Mouse (Mus musculus): Measurements from ENCODE around the gene Mxi1. TPM values are rescaled to one million over a fixed set of nuclear protein-coding genes. Genes with fewer than 3 reads are reported as not detected.

The Mxi1 gene
- total RNA-seq (2021): 10 to 100 TPM; 66.9 to 77.8 TPM
- long read RNA-seq, full-length matches to known transcripts: 97 of 113 reads
- long read RNA-seq, partial matches to known transcripts: 3 of 113 reads
- long read RNA-seq, other reads (novel, unspliced or antisense): 13 of 113 reads

DNA sequence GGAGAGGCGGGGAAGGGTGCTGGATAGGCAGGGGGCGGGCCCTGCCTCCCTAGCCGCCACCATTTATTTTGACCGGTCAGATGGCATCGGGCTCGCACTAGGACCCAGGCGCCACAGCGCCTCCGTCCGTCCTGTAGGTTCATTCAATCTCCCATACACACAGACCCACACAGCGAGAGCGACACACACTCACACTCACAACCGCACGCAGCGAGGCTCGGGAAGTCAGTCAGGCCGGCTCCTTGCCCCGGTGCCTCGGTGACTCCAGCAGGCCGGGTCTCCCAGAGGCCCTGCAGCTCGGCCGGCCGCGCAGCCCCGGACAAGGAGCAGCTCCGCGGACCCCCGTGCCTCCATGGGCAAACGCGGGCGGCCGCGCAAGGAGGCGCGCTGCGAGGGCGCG lies at the start of gene Mxi1:
Gene Mxi1 (plus strand): TSS at position 171 of the 400 bp plus-strand sequence.
- peak; percentile 70 to 89 for DNase-seq (ENCODE audit: low spot score in 2 of 2)

DNA sequence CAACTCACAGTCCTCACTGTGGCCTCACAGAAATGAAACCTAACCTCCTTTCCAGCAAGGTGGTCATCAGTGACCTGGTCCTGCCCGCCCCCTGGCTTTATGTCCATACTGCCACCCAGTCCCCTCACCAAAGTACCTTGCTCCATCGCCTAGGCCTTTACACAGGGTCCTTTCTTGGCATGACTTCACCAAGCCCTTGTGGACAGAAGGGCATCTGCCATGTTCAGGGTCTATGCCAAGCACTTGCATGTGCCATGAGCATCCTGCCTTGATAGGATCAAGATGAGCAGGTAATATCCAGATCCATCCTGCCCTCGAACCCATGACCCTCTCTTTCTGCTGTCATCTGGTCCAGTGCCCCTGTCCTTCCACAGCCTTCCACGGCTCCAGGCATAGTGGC lies 49.5 kb upstream of the Mxi1 start:
- DNase-seq (ENCODE audit: low spot score in 2 of 2): no peak

DNA sequence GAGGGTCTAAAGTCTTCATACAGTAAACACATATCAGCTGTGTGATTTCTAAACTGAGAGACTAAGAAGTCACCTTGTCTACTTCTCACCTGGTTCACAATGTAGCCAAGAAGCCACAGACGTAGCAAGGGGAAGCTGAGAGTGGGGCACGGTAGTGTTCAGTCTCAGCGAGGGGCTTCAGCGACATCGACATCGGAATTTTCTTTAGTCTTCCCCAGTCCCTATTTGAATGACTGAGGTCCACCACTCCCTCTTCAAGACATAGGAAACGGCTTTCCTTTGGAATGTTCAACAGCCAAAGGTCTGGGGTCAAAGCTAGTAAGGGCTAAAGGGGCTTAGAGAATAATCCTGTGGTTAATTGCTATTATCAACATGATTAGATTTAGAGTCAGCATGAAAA lies 48.3 kb upstream of the Mxi1 start:
- no peak for DNase-seq (ENCODE audit: low spot score in 2 of 2)

DNA sequence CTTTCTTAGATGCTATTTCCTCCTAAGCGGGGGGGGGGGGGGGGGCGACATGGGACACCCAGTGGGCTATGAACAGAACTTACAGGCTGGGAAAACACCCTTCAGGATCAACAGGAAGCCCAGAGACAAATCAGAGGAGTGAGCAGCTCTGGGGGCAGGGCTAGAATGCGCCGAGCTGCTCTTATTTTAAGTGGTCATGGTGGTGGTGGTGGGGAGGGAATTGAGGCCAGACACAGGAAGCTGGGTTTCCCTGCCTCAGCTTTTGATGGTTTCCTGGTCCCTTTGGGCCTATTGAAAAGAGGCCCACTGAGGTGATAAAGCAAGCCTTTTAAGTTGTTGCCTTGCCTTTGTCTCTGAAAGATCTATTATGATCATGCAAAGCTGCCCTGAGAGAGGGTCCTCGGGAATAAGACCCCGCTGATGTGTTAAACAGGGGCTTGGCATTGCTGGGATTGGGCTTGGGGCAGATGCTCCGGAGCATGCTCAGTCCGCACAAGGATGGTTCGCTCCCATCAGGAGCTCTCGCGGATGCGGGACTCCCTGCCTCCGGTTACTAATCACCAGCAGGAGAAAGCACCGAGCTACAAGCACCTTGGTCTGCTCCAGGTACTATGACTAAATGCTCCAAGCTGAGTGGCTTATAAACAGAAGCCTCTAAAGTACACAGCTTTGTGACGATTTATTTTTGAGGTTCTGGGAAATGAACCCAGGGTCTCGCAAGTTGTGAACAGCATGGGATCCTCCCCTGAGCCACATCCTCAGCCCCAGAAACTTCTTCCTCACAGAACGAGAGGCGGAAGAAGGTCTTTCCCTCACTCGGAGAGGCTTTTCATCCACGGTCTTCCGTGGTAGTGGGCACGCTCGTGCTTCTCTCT lies 46.2 kb upstream of the Mxi1 start:
- no peak for DNase-seq (ENCODE audit: low spot score in 2 of 2)

DNA sequence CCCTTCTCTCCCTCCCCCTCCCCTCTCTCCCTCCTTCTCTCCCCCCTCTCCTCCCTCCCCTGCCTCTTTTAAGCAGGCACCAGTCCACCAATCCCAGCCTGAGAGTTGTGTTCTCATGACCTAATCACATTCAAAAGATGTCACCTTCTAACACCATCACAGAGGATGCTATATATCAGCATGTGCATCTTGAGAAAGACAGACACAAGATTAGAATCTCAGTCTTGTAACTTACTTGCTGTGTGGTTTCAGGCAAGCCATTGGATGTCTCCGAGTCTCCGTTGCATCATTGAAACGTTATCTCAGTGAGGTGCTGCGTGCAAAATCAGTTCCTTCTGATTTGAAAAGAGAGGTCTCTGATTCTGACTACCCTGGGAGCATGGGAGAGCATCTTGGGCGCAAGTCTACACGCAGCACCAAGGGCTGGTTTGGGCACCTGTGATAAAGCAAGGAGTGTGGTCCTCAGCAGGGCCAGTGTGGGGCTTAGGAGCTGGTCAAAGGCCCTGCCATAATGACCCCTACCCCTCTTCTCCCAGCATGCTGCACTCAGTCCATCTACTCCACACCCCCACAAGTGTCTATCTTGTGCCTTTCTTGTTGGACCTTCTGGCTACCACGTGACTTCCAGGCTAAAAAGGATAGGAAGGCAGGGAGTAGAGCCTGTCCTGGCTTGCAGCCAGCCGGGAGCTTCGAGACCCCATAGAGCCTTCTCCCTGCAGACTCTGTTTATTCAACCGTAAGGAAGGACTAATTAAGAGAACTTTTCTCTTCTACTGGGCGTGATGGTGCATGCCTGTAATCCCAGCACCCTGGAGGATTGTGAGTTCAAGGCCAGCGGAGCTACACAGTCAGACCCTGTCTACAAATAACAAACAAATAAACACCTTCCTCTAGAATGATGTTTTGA lies 45.2 kb upstream of the Mxi1 start:
- DNase-seq (ENCODE audit: low spot score in 2 of 2): no peak

DNA sequence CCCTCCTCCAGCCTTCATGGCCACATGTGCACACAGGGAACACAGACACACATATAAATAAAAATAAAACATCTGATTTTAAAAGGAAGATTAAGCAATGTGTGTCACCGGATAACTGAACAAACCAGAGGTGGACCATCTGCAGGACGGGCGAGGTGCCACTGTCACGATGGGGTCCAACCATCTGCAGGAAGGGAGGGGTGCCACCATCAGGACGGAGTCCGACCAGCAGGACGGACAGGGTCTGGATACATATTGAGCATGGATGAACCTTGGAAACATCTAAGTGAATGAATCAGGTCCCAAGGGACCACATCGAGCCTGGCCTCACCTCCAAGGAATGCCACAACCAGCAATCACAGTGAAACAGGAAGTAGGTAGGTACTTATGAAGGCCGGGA lies 43.0 kb upstream of the Mxi1 start:
- no peak for DNase-seq (ENCODE audit: low spot score in 2 of 2)

DNA sequence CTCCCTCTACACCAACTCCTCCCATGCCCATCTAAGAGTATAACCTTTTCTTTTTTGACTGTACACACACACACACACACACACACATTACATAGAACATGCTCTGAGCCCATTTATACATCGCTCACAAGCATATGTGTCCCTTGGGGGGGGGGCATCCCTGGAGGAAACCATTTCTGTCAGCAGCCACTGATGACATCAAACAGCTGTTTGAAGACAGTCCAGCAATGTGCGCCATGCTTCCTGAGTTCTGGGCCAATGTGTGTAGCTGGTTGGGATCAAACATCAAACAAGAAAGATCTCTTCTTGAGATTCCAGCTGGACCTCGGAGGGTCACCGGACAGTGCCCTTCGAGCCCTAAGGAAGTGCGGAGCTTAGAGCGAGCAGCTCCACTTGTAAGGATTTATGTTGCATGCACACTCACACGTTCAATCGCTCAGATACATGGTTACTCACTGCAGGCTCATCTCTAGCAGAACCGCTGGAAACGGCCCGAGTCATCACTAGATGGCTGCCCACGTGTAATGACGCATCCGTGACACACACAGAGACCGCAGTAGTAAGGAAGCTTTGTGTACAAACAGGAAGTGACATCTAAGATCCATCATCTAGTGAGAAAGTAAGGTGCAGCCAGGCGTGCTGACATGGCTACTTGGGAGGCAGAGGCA lies 37.1 kb upstream of the Mxi1 start:
- DNase-seq (ENCODE audit: low spot score in 2 of 2): no peak

DNA sequence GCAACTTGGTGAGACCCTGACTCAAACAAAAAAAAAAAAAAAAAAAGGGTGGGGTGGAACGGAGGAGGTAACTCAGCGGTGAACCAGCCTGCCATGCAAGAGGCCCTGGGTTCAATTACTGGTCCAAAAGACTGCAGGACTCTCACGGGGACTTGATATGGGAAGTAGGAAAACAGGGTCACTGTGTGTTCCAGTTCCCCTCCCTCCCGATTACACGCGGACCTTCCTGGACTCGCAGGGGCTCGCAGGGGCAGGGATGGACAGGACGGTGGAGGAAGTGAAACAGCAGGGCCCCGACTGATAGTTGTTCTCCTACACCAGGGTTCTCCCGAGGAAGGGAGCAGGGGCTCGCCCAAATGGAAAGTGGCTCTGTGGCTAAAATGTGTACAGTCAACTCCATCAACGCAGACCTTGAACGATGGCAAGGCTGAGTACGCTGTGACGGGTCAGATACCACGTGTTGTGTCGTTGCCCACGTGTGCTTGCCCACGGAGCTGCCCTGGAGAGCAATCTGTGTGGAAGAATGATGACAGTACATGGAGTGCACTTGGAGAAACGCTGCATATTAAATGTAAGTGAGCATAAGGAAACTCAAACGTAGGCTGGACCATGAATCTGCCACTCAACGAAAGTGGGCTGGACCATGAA lies 36.4 kb upstream of the Mxi1 start:
- DNase-seq (ENCODE audit: low spot score in 2 of 2): no peak

DNA sequence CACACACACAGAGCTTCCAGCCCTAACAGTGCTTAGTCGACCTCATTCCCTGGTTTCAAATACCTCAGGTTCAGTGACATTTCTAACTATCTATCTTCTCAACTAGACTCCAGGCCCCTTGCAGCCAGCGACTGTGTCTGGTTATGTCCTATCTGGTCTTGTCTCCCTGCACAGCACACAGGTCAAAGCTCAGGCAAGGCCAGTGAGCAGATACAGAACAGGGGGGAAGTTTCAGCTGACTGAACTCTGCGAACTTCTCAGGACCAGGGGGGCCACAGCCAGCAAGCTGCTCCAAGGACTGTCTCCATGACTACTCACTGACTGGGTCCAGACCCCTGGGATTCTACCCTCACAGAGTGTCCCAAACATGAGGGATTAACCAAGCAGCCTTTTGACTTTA lies 35.1 kb upstream of the Mxi1 start:
- DNase-seq (ENCODE audit: low spot score in 2 of 2): no peak

DNA sequence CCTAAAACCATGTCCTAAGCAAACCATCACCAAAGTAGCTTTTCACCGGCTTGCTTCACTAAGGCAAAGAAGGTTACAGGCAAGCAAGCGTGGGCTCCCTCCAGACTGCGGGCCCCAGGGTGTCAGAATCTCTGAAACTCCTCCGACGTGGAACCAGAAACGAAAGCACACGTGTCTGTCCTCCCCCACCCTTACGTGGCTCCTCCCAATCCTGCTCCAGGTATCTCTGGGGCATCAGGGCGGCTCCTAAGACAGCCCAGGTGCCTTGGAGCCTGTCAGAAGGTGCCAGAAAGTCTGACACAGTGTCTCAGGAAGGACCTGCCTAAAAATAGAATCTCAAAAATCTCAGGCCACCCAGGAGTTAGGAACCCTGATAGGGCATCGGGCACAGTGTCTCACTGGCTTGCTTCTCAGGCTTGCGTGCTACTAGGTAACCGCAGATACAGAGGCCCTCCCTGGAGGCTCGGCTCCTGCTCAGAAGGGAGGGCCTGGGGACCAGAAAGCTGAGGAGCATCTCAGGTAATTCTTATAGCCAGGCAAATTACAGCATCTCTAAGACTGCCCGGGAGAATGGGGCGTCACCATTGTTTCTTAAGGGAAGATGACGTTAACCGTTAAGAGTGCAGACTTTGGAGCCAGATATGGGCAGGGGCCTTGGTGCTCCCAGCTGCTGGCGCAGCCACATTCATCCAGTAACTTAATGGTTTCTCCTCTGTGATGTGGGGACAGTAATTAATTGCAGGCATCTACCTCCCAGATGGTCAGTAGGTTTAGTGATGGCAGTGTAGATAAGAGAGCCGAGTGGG lies 33.2 kb upstream of the Mxi1 start:
- no peak for DNase-seq (ENCODE audit: low spot score in 2 of 2)

DNA sequence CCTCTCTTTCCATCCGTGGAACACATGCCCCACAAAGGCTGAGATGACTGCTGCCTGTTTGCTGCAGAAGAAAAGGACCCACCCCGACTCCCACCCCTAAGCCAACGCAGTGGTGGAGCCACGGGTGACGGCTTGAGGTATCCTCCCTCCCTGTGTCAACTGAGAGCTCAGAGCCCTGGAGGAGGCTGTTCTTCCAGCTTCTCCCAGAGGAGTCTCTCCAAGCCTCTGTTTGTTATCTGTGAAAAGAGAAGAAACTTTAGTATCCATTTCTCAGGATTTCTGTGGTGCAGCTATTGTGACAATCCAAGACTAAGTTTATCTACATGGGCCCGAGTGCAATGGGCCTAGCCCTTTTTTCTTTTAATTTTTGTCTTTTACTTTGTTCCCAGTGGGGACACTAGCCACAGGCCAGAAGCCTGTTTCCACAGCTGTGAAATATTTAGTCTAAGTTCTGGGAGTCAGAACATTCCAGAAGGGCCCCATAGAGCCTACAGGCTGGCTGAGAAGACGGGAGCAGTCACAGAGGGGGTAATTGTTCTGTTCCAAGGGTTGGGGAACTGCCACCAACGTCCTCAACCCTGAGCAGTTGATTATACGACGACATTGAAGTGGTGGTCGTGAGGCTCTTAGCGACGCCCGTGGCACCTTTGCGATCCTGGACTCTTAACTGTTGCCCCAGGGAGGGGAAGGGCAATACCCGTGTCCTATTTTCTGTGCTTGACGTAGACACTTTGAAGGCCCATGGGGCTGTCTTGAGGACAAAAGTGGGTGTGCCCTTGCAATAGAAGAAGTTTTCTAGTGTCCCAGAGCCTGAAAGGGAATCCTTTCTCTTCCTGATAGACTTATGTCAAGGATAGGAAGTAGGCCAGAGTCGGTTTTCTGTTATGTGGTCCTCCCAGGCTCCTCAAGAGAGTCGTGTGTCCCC lies 31.6 kb upstream of the Mxi1 start:
- no peak for DNase-seq (ENCODE audit: low spot score in 2 of 2)

DNA sequence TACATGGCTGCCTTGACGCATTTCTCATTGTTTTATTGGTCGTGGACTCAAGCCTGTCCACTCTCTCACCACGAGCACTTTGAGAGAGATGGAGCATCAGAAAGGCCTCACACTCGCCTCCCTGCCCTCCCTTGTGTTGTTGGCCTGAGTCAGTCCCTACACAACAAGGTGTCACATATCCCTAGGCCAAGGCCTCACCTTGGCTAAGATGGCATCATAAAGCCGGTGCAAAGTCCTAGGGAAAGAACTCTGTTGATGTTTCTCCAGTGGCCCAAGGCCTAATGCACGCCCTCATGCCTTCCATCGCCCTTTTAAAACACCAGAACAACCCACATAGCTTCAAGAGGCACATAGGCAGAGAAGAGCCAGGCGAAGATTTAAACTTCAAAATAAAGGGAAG lies 30.1 kb upstream of the Mxi1 start:
- no peak for DNase-seq (ENCODE audit: low spot score in 2 of 2)

DNA sequence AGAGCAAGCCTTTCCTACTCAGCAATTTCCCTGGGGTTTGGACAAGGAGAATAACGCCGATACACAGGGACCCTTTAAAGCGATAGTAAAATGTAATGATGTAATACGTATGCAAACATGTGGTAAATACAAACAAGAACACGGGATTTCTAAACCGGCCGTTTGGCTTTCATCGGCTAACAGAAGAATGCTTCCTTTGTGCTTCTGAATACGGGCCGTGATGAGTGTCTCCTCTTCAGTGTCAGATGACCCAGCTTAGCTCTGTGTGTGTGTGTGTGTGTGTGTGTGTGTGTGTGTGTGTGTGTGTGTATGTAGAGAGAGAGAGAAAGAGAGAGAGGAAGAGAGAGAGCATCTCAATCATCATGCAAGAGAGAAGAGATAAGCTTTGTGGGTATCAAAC lies 27.7 kb upstream of the Mxi1 start:
- no peak for DNase-seq (ENCODE audit: low spot score in 2 of 2)

DNA sequence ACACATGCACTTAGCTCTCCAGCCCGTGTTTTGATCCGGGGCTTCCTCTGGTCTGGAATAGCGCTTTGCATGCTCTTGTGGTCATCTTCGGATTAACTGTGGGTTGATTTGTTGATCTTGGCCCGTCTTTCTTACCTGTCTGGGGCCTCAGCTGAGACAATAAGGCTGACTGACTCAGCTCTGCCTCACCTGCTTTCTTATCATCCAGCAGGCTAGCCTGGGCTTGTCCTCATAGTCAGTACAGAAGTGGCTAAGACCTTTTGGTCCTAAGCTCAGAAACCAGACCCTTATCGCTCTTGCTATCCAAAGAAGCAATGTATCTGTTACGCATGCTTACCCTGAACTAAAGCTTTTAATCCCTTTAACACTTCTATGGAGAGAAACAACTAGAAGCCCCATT lies 26.6 kb upstream of the Mxi1 start:
- DNase-seq (ENCODE audit: low spot score in 2 of 2): no peak

DNA sequence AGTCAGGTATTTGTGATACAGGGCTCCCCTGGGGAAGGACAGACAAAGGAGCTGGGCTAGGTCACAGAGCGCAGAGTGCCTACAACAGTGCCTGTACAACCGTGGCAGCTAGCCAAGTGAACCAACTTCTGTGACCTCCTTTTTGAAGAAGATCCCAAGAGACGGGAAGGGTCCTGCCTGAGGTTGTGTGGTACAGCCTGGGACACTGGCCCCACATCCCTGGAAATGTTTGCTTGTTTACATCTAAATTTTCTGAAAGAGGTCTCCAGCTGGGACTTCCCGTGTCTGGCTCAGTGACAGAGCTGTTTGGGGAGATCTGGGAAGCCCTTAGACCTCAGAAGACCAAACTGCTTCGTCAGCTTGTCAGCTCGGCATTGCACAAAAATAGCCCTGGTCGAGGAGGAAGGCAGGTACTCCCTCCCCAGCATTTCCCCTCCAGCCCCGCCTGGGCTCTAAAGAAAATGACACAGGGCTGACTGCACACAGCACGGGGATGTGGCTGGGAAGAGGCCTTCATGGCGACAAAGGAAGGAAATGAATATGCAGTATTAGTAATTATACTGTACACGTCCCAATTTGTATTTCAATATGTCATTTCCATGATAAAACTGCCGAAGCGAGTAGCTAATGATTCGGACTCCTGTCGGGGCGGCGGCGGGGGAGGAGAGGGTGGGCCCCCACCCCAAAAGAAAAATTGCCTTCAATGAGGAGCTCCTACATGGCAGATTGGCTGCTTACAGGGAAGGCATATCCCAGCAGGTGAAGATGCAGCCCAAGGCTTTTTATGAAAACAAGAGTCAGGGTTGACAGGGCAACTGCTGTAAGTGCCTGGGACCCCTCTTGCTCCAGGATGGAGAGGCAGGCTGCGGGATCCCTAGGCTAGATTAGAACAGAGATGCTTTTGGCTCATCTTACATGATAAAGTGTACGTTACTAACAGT lies 25.8 kb upstream of the Mxi1 start:
- peak in 1 of 2 experiments; percentile 13 for DNase-seq (ENCODE audit: low spot score in 2 of 2)

DNA sequence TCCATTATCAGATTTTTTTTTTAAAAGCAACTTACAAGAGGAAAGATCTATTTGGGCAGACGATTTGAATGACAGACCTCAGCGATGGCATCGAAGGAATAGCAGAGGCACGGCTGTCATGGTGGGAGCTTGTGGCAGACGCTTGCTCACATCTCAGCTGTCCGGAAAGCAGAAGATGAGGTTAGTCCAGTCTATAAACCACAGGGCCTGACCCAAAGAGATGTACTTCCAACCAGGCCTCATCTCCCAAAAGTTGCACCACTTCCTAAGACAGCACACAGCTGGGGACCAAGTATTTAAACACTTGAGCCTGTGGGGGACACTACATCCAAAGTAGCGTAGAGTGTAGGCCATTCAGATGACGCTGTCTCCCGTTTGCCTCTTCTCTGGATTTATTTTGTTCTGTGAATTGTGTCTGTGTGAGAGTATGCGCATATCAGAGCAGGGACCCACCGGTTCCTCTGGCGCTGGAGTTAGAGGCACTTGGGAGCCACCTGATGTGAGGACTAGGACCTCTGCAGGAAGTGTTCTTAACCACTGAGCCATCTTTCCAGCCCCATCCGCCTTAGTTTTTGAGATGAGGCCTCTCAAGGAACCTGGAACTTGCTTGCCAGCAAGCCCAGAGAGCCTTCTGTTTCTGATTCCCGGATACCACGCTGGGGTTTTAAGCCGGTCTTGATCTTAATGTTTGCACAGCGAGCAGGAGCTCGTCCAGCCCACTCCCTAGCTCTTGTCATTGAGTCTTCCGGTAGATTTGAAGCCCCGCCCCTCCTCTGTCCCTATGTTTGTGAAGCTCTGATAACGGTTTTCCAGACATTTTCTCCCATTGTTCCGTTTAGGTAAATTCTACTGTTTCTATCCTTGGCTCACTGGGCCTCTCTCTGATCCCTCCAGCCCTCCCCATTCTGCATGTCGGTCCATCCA lies 13.7 kb upstream of the Mxi1 start:
- DNase-seq (ENCODE audit: low spot score in 2 of 2): no peak
